Mouse (Mus musculus) bone marrow macrophage, adult 2 months (primary cell): Measurements from ENCODE around the gene Filip1. TPM values are rescaled to one million over a fixed set of nuclear protein-coding genes. Genes with fewer than 3 reads are reported as not detected.

ENCODE experiments used
- H3K27ac ChIP-seq: 2 replicates; pipeline ENCODE4 v1.5.1; 2012; ENCODE audit warnings: low read depth, low read length; ENCODE audit not compliant: insufficient read depth
- H3K4me1 ChIP-seq: 2 replicates; pipeline ENCODE4 v1.6.1; 2012; ENCODE audit warnings: low read length; ENCODE audit not compliant: control insufficient read depth, insufficient read depth
- H3K4me3 ChIP-seq: 2 replicates; pipeline ENCODE4 v1.5.1; 2012; ENCODE audit warnings: mild to moderate bottlenecking, low read length, moderate library complexity; ENCODE audit not compliant: insufficient read depth
- CTCF ChIP-seq: IDR thresholded peaks from 2 replicates; pipeline ENCODE4 v1.5.1; 2012; ENCODE audit warnings: low read depth, mild to moderate bottlenecking, low read length, moderate library complexity
- POLR2A ChIP-seq: IDR thresholded peaks from 2 replicates; pipeline ENCODE4 v1.6.1; 2012; ENCODE audit warnings: mild to moderate bottlenecking, low read depth, low read length, borderline replicate concordance
- polyA plus RNA-seq: library from polyadenylated mRNA; stranded (reverse); fragments of >200 nt; gene quantifications from 2 replicates; pipeline ENCODE4 v1.2.4, GENCODE M21; 2012; ENCODE audit not compliant: missing spikeins, insufficient read depth, insufficient read length

Filip1 gene
- polyA plus RNA-seq, 1 experiment, result not detected

GRCm38 (mm10) chr9:79885244-79886210 lies 127.1 kb downstream of the Filip1 start:
- Histone ChIP-seq H3K4me3 (no peak overlapping the region), H3K4me1 (no peaks in the 10 kb centered on the region), H3K27ac (no peak overlapping the region)
- TF ChIP-seq POLR2A (no peak), CTCF (no peak)

- Histone ChIP-seq H3K4me1 (no peaks in the 10 kb centered on the region), H3K4me3 (no peak overlapping the region), H3K27ac (no peak overlapping the region)
- no peak for TF ChIP-seq CTCF
- no peak for TF ChIP-seq POLR2A
Observed at GRCm38 (mm10) chr9:79883139-79883538, 129.5 kb downstream of the Filip1 start.

GRCm38 (mm10) chr9:79880031-79880430 lies 132.6 kb downstream of the Filip1 start:
- TF ChIP-seq POLR2A, result no peak
- no peak for TF ChIP-seq CTCF
- Histone ChIP-seq H3K4me1 (no peaks in the 10 kb centered on the region), H3K4me3 (no peak overlapping the region), H3K27ac (no peak overlapping the region)

- Histone ChIP-seq H3K27ac (no peak overlapping the region), H3K4me1 (no peaks in the 10 kb centered on the region), H3K4me3 (no peak overlapping the region)
- TF ChIP-seq CTCF (no peak), POLR2A (no peak)
Observed at GRCm38 (mm10) chr9:79875522-79876131, 137.0 kb downstream of the Filip1 start.

GRCm38 (mm10) chr9:79872598-79872997 lies 140.1 kb downstream of the Filip1 start:
- TF ChIP-seq CTCF, result no peak
- TF ChIP-seq POLR2A, result no peak

GRCm38 (mm10) chr9:79869512-79869911 lies 143.1 kb downstream of the Filip1 start:
- Histone ChIP-seq H3K27ac (no peak overlapping the region), H3K4me1 (no peaks in the 10 kb centered on the region), H3K4me3 (no peak overlapping the region)
- TF ChIP-seq CTCF, result no peak
- no peak for TF ChIP-seq POLR2A

More at GRCm38 (mm10) chr9:79872598-79872997, 140.1 kb downstream of the Filip1 start:
- Histone ChIP-seq H3K4me3 (no peak overlapping the region), H3K27ac (no peak overlapping the region), H3K4me1 (no peaks in the 10 kb centered on the region)

GRCm38 (mm10) chr9:79865998-79866397 lies 146.7 kb downstream of the Filip1 start:
- TF ChIP-seq CTCF (no peak), POLR2A (no peak)
- H3K4me1 ChIP-seq, result no peaks in the 10 kb centered on the region
- no peak overlapping the region for H3K27ac ChIP-seq
- H3K4me3 ChIP-seq, result no peak overlapping the region

GRCm38 (mm10) chr9:79862544-79862943 lies 150.1 kb downstream of the Filip1 start:
- Histone ChIP-seq H3K4me1 (no peaks in the 10 kb centered on the region), H3K4me3 (no peak overlapping the region), H3K27ac (no peak overlapping the region)
- TF ChIP-seq POLR2A, result no peak
- TF ChIP-seq CTCF, result no peak

GRCm38 (mm10) chr9:79847099-79847498 lies 165.6 kb downstream of the Filip1 start:
- Histone ChIP-seq H3K4me3 (no peak overlapping the region), H3K27ac (no peak overlapping the region), H3K4me1 (no peaks in the 10 kb centered on the region)
- no peak for TF ChIP-seq CTCF
- TF ChIP-seq POLR2A, result no peak

GRCm38 (mm10) chr9:79842615-79843014 lies 170.0 kb downstream of the Filip1 start:
- Histone ChIP-seq H3K4me3 (no peak overlapping the region), H3K4me1 (no peaks in the 10 kb centered on the region), H3K27ac (no peak overlapping the region)
- TF ChIP-seq CTCF (no peak), POLR2A (no peak)
